Comparison of ENCODE assay signal across 10 mouse cellular contexts in genomic region chr9:61279044-61279543, GRCm38 (mm10).
DNase-seq lines count a peak whose midpoint lies in the region; ATAC-seq and TF ChIP-seq lines count a peak whose summit lies in the region.
"Had no signal": no experiment of that assay in that cellular context is flagged by ENCODE, and none has a peak within 500 bp of the region (broad histone marks: within the 10 kb centered on the region; RNA-seq: fewer than 3 reads in every experiment).

No protein-coding gene starts in this region.

- peak overlapping the region; percentile 77 for H3K27ac ChIP-seq in midbrain, embryonic 10.5 days (replicated peaks)
- no peak overlapping the region for H3K27ac ChIP-seq in midbrain, postnatal 0 days (ENCODE audit: low read depth, low read length)
- H3K27ac ChIP-seq in limb, embryonic 10.5 days = peak overlapping the region; percentile 47
- no peak overlapping the region for H3K27ac ChIP-seq in stomach, postnatal 0 days (replicated peaks)
- H3K27ac ChIP-seq: liver, embryonic 12.5 days had no signal

- ATAC-seq in cerebellum, adult (ENCODE audit: insufficient number of reproducible peaks, low FRiP score, low TSS enrichment) = no peak
- ATAC-seq in midbrain, postnatal 0 days (ENCODE audit: low FRiP score) = no peak
- no peak; the same call in 1 of the 2 replicates for ATAC-seq in stomach, postnatal 0 days (ENCODE audit: low FRiP score, low TSS enrichment)
- ATAC-seq: liver, embryonic 12.5 days had no signal

- peak; percentile 51 to 54 for DNase-seq in cerebellum, postnatal 25 days
- peak; percentile 24 for DNase-seq in midbrain, embryonic 10.5 days (ENCODE audit: low spot score)
- DNase-seq in midbrain, postnatal 0 days (ENCODE audit: low spot score) = no peak
- peak; percentile 50 for DNase-seq in limb, embryonic 10.5 days (ENCODE audit: low spot score)
- DNase-seq in layer of hippocampus, adult 18-20 months (ENCODE audit: low spot score in 2 of 2) = no peak
- no peak for DNase-seq in stomach, postnatal 0 days (ENCODE audit: low spot score)
- no peak for DNase-seq in spleen, postnatal 14 days (ENCODE audit: low spot score in 2 of 2)
- DNase-seq: kidney, postnatal 14 days had no signal

- TF ChIP-seq CTCF in midbrain, postnatal 0 days (IDR thresholded peaks at IDR 0.05) = no peak
- TF ChIP-seq CTCF in stomach, postnatal 0 days (IDR thresholded peaks at IDR 0.05; ENCODE audit: low read depth) = no peak

- 22% methylated on average over 9 of the region's 9 CpGs for WGBS in midbrain, embryonic 10.5 days
- WGBS in midbrain, postnatal 0 days = 27% methylated on average over 9 of the region's 9 CpGs
- WGBS in limb, embryonic 10.5 days = 7% methylated on average over 9 of the region's 9 CpGs
- 64% methylated on average over 9 of the region's 9 CpGs for WGBS in stomach, postnatal 0 days

- no peak overlapping the region for H3K4me2 ChIP-seq in midbrain, postnatal 0 days (ENCODE audit: low read depth, low read length, poor library complexity, severe bottlenecking)
- H3K4me2 ChIP-seq in stomach, postnatal 0 days (replicated peaks; ENCODE audit: low read depth) = no peak overlapping the region

- no peaks in the 10 kb centered on the region for H3K36me3 ChIP-seq in midbrain, embryonic 10.5 days
- H3K36me3 ChIP-seq in midbrain, postnatal 0 days (ENCODE audit: insufficient read depth, low read length) = no peaks in the 10 kb centered on the region
- H3K36me3 ChIP-seq in limb, embryonic 10.5 days = no peaks in the 10 kb centered on the region
- no peaks in the 10 kb centered on the region for H3K36me3 ChIP-seq in stomach, postnatal 0 days (ENCODE audit: control insufficient read depth, insufficient read depth, low read length)
- H3K36me3 ChIP-seq: liver, embryonic 12.5 days had no signal

- peaks cover 41% of the 10 kb centered on the region for H3K4me1 ChIP-seq in midbrain, embryonic 10.5 days
- H3K4me1 ChIP-seq in midbrain, postnatal 0 days (ENCODE audit: insufficient read depth, low read length) = peaks cover 12% of the 10 kb centered on the region
- H3K4me1 ChIP-seq in limb, embryonic 10.5 days = peaks cover 63% of the 10 kb centered on the region
- no peaks in the 10 kb centered on the region for H3K4me1 ChIP-seq in stomach, postnatal 0 days (replicated peaks; ENCODE audit: control insufficient read depth, insufficient read depth)

- H3K4me3 ChIP-seq in midbrain, embryonic 10.5 days = 0 out of 2 replicates have a peak overlapping the region, but pooled peaks have one; percentile 2
- no peak overlapping the region for H3K4me3 ChIP-seq in midbrain, postnatal 0 days (ENCODE audit: low read depth, low read length)
- peak overlapping the region; percentile 10; the same call in 1 of the 2 replicates for H3K4me3 ChIP-seq in limb, embryonic 10.5 days
- H3K4me3 ChIP-seq in stomach, postnatal 0 days (ENCODE audit: low read depth, low read length) = no peak overlapping the region
- H3K4me3 ChIP-seq: liver, embryonic 12.5 days had no signal

- H3K9me3 ChIP-seq in midbrain, embryonic 10.5 days (replicated peaks) = no peaks in the 10 kb centered on the region
- no peaks in the 10 kb centered on the region for H3K9me3 ChIP-seq in midbrain, postnatal 0 days (ENCODE audit: low read length)
- no peaks in the 10 kb centered on the region for H3K9me3 ChIP-seq in limb, embryonic 10.5 days (replicated peaks)
- H3K9me3 ChIP-seq in stomach, postnatal 0 days (ENCODE audit: control insufficient read depth, low read length) = no peaks in the 10 kb centered on the region
- H3K9me3 ChIP-seq: liver, embryonic 12.5 days had no signal

- H3K9ac ChIP-seq in midbrain, postnatal 0 days (replicated peaks; ENCODE audit: low read length, poor library complexity, severe bottlenecking) = no peak overlapping the region
- H3K9ac ChIP-seq in stomach, postnatal 0 days (ENCODE audit: low read length) = no peak overlapping the region
- H3K9ac ChIP-seq: liver, embryonic 12.5 days had no signal

- peaks cover 69% of the 10 kb centered on the region for H3K27me3 ChIP-seq in midbrain, embryonic 10.5 days (ENCODE audit: low read depth, poor library complexity, severe bottlenecking)
- H3K27me3 ChIP-seq in midbrain, postnatal 0 days (ENCODE audit: insufficient read depth, low read length) = no peaks in the 10 kb centered on the region
- H3K27me3 ChIP-seq in limb, embryonic 10.5 days (ENCODE audit: low read depth, poor library complexity, severe bottlenecking) = peaks cover 81% of the 10 kb centered on the region
- no peaks in the 10 kb centered on the region; the same call in 1 of the 2 replicates for H3K27me3 ChIP-seq in stomach, postnatal 0 days (ENCODE audit: control insufficient read depth, insufficient read depth, low read length)

- no peak for TF ChIP-seq EP300 in stomach, postnatal 0 days (optimal IDR thresholded peaks at IDR 0.05)

Comparison
In these comparisons a context has a peak if more than half of its experiments do, and no peak if none do; other contexts are left out.
1. DNase-seq: peak in cerebellum, postnatal 25 days (2 of 2), midbrain, embryonic 10.5 days (single experiment) and limb, embryonic 10.5 days (single experiment); none in midbrain, postnatal 0 days (single experiment), layer of hippocampus, adult 18-20 months (0 of 2), stomach, postnatal 0 days (single experiment) and spleen, postnatal 14 days (0 of 2).
2. H3K27ac ChIP-seq: peak in midbrain, embryonic 10.5 days (single experiment) and limb, embryonic 10.5 days (single experiment); none in midbrain, postnatal 0 days (single experiment) and stomach, postnatal 0 days (single experiment).
3. H3K4me3 ChIP-seq: peak in midbrain, embryonic 10.5 days (single experiment) and limb, embryonic 10.5 days (single experiment); none in midbrain, postnatal 0 days (single experiment) and stomach, postnatal 0 days (single experiment).